Mouse (Mus musculus) midbrain, embryonic 12.5 days (tissue): ENCODE measurements around the gene Slc4a1. TPM values are rescaled to one million over a fixed set of nuclear protein-coding genes. Genes with fewer than 3 reads are reported as not detected.
A peak's percentile ranks its signal among the peaks of the same experiment; 100 is the strongest.
"Not testable (repeated sequence)": the region's sequence is repeated elsewhere in the genome, so short reads cannot be mapped to it uniquely, and the experiment has no call there.

Experiments
- ATAC-seq: fragments of 200-750 bp; cut with Nextera tagmentation; 2 replicates; pipeline ENCODE4 v1.8.0; 2017; ENCODE audit warnings: low read depth, moderate TSS enrichment, moderate library complexity; ENCODE audit not compliant: low FRiP score
- H3K27ac ChIP-seq: fragments of 300-500 bp; sonication (generic); replicated peaks from 2 replicates; pipeline ENCODE4 v1.5.1; 2016; ENCODE audit warnings: mild to moderate bottlenecking
- H3K27me3 ChIP-seq: fragments of 300-500 bp; sonication (generic); 2 replicates; pipeline ENCODE4 v1.6.1; 2016; ENCODE audit warnings: mild to moderate bottlenecking
- H3K36me3 ChIP-seq: fragments of 300-500 bp; sonication (generic); 2 replicates; pipeline ENCODE4 v1.6.1; 2016
- H3K4me1 ChIP-seq: fragments of 300-500 bp; sonication (generic); 2 replicates; pipeline ENCODE4 v1.6.1; 2016
- H3K4me2 ChIP-seq: fragments of 300-500 bp; sonication (generic); replicated peaks from 2 replicates; pipeline ENCODE4 v1.6.1; 2016; ENCODE audit warnings: mild to moderate bottlenecking, moderate library complexity
- H3K4me3 ChIP-seq: fragments of 300-500 bp; sonication (generic); 2 replicates; pipeline ENCODE4 v1.5.1; 2016; ENCODE audit warnings: mild to moderate bottlenecking
- H3K9ac ChIP-seq: fragments of 300-500 bp; sonication (generic); replicated peaks from 2 replicates; pipeline ENCODE4 v1.6.1; 2016; ENCODE audit warnings: mild to moderate bottlenecking, moderate library complexity
- H3K9me3 ChIP-seq: fragments of 300-500 bp; sonication (generic); 2 replicates; pipeline ENCODE4 v1.6.1; 2016; ENCODE audit warnings: mild to moderate bottlenecking
- WGBS: fragments of 180-500 bp; shearing (Covaris S2); methylation state at CpG from one replicate; pipeline ENCODE4 v1.1.7; 2016; 5-methylcytosine and 5-hydroxymethylcytosine counted together
- polyA plus RNA-seq: library from polyadenylated mRNA; unstranded; fragments of >200 nt; fragmentation: Nextera tagmentation; extraction: Ambion mirVana; gene quantifications from 2 replicates; pipeline ENCODE4 v1.2.1, GENCODE M21; 2016

Slc4a1 gene
- 26.7 and 30.4 TPM in 2 replicates for polyA plus RNA-seq

DNA sequence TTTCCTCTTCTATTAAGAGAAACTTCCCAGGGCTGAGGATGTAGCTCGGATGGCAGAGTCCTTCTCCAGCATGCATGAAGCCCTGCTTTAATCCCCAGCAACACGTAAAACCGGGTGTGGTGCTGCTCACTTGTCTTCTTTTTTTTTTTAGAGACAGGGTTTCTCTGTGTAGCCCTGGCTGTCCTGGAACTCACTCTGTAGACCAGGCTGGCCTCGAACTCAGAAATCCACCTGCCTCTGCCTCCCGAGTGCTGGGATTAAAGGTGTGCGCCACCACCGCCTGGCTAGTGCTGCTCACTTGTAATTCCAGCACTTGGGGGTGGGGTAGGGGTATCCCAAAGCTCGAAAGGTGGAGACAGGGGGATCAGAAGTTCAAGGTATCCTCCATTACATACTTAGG, at the start of gene Slc4a1:
Gene Slc4a1 (minus strand): TSS at position 101 of the 400 bp plus-strand sequence.
- 78% methylated on average over 8 of the region's 8 CpGs for WGBS
- H3K9ac ChIP-seq, H3K36me3 ChIP-seq, H3K4me1 ChIP-seq, H3K9me3 ChIP-seq, H3K27me3 ChIP-seq, H3K27ac ChIP-seq, H3K4me2 ChIP-seq, ATAC-seq, H3K4me3 ChIP-seq: not testable (repeated sequence)

DNA sequence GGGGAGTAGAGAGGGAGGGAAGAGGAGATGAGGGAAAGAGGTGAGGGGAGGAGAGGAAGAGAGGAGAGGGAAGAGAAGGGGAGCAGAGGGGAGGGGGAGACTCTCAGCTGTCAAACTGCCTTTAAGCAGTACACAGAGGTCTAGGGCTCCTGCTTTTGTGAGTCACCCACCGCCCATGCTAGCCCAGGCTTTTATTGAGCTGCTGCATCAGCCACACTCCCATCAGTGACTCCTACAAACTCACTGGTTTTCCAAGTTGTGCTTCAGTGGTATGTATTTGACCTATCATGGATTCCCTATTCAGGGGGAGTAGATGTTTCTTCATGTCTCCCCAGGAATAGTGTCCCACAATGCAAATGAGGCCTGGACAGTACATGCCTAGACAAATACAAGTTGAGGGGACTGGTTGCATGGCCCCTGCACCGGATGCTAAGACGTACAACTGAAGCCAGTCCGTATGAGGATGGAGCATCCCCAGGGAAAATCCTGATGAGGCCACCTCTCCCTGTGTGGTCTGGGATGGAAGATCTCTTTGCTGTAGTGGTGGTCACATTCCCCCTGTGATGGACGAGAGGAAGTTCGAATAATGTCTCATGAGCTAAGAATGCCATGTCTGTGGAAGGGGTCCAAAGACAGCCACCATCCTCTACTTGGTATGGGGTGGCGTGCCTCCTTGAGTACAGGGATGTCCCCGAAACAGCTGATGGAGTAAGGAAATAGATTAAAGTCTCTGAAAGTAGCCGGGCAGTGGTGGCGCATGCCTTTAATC, 49.2 kb upstream of the Slc4a1 start:
- no peak overlapping the region for H3K4me3 ChIP-seq
- no peaks in the 10 kb centered on the region; the same call in 1 of the 2 replicates for H3K27me3 ChIP-seq
- H3K9ac ChIP-seq = no peak overlapping the region
- 71% methylated on average over 10 of the region's 10 CpGs for WGBS
- H3K36me3 ChIP-seq = no peaks in the 10 kb centered on the region
- no peak for ATAC-seq
- H3K4me2 ChIP-seq = no peak overlapping the region
- H3K27ac ChIP-seq = no peak overlapping the region
- 0 out of 2 replicates have a peak, but pooled peaks cover 3% of the 10 kb centered on the region for H3K4me1 ChIP-seq
- no peaks in the 10 kb centered on the region for H3K9me3 ChIP-seq

DNA sequence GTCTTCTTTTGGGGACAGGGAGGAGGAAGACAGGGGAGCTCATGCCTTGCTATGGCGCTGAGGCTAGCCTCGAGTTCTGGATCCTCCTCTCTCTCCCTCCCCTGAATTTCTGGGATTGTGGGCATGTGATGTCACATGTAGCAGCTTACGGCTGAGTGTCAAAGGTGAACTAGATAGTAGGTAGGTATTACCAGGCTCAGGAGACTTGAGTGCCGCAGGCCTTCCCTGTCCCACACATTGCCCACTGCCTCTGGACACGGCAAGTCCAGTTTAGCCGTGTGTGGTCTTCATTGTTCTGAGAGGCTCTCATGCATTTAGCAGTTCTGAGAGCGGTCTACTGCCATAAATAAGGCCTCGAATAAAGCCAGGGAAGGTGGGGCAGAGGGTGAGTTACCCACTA, 47.1 kb upstream of the Slc4a1 start:
- WGBS = 74% methylated on average over 8 of the region's 8 CpGs

DNA sequence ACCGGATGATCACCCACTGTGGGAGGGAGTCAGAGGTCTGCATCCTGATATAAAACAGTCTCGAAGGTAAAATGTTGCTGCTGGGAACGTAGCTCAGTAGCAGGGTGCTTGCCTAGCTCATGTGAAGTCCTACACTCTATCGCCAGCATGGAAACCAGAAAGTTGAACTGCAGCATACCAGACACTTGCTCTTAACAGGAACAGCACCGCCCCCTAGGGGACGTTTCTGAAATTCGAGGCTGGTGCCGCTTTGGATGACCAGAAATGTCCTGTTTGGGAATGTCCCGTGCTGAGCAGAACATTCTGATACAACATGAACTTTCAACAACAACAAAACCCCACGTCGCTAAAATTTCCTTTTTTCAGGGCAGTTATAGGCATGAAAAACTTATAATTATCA, 45.7 kb upstream of the Slc4a1 start:
- Histone ChIP-seq H3K9me3 (no peaks in the 10 kb centered on the region), H3K4me2 (no peak overlapping the region), H3K4me3 (no peak overlapping the region), H3K27ac (no peak overlapping the region), H3K27me3 (no peaks in the 10 kb centered on the region; the same call in 1 of the 2 replicates), H3K4me1 (peaks cover 10% of the 10 kb centered on the region), H3K36me3 (no peaks in the 10 kb centered on the region), H3K9ac (no peak overlapping the region)
- WGBS = 9% methylated on average over 11 of the region's 11 CpGs
- no peak for ATAC-seq

More for the DNA sequence above, 47.1 kb upstream of the Slc4a1 start:
- Histone ChIP-seq H3K36me3 (no peaks in the 10 kb centered on the region), H3K9ac (no peak overlapping the region), H3K4me1 (0 out of 2 replicates have a peak, but pooled peaks cover 3% of the 10 kb centered on the region), H3K4me3 (no peak overlapping the region), H3K4me2 (no peak overlapping the region), H3K27ac (no peak overlapping the region), H3K27me3 (no peaks in the 10 kb centered on the region; the same call in 1 of the 2 replicates), H3K9me3 (no peaks in the 10 kb centered on the region)
- no peak for ATAC-seq

DNA sequence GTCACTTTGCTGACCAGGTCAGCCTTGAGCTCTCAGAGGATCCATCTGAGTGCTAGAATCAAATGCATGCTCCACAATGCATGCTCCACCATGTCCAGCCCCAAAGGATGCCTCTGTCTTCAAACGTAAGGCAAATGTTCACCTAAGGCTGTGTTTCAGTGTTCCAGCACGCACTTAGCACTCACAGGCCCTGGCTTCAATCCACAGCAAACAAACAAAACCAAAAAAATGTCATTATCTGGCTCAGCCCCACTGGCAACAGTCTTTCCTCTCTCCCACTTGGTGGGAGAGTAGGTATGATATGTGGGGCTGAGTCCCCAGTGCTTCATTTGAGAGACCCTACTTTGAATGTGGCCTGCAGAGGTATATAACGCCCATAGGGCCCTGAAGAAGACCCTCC, 45.1 kb upstream of the Slc4a1 start:
- Histone ChIP-seq H3K4me1 (peaks cover 17% of the 10 kb centered on the region), H3K9me3 (no peaks in the 10 kb centered on the region), H3K36me3 (no peaks in the 10 kb centered on the region), H3K4me2 (no peak overlapping the region), H3K27ac (no peak overlapping the region), H3K4me3 (no peak overlapping the region), H3K9ac (no peak overlapping the region), H3K27me3 (no peaks in the 10 kb centered on the region; the same call in 1 of the 2 replicates)
- WGBS = 87% methylated on average over 3 of the region's 3 CpGs
- no peak for ATAC-seq

DNA sequence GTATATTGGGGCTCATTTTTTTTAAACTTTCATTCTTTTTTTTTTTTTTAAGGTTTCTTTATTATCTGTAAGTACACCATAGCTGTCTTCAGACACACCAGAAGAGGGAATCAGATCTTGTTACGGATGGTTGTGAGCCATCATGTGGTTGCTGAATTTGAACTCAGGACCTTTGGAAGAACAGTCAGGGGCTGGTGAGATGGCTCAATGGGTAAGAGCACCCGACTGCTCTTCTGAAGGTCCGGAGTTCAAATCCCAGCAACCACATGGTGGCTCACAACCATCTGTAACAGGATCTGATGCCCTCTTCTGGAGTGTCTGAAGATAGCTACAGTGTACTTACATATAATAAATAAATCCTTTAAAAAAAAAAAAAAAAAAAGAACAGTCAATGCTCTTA, 44.3 kb upstream of the Slc4a1 start:
- not testable (repeated sequence) for H3K4me2 ChIP-seq, H3K4me3 ChIP-seq, H3K9me3 ChIP-seq, H3K9ac ChIP-seq, H3K27ac ChIP-seq, H3K36me3 ChIP-seq, ATAC-seq, H3K27me3 ChIP-seq
- 96% methylated on average over 3 of the region's 3 CpGs for WGBS
- peaks cover 24% of the 10 kb centered on the region for H3K4me1 ChIP-seq

DNA sequence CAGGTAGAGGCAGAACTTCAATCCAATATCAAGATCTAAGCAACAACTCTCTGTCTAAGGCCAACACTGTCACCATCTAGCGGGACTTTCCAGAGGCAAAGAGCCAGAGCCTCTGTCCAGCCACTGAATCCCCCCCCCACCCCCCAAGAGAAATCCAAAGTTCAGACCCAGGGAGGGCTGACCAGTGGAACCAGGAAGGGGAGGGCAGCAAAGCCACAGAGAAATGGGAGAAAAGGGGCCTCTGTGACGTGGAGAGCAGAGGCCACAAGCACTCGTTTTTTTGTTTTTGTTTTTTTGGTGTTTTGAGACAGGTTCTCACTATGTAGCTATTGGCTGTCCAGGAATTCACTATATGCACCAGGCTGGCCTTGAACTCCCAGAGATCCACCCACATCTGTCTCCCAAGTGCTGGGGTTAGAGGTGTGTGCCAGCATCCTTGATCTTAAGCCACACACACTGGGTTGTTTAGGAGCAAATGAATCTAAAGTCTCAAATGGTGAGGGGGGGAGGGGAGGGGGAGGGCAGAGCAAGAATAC, 43.9 kb upstream of the Slc4a1 start:
- Histone ChIP-seq H3K9me3 (no peaks in the 10 kb centered on the region), H3K27me3 (no peaks in the 10 kb centered on the region; the same call in 1 of the 2 replicates), H3K4me3 (no peak overlapping the region), H3K4me2 (no peak overlapping the region), H3K9ac (no peak overlapping the region), H3K36me3 (no peaks in the 10 kb centered on the region), H3K27ac (no peak overlapping the region), H3K4me1 (peaks cover 29% of the 10 kb centered on the region)
- WGBS = 79% methylated on average over 3 of the region's 3 CpGs
- ATAC-seq = no peak

DNA sequence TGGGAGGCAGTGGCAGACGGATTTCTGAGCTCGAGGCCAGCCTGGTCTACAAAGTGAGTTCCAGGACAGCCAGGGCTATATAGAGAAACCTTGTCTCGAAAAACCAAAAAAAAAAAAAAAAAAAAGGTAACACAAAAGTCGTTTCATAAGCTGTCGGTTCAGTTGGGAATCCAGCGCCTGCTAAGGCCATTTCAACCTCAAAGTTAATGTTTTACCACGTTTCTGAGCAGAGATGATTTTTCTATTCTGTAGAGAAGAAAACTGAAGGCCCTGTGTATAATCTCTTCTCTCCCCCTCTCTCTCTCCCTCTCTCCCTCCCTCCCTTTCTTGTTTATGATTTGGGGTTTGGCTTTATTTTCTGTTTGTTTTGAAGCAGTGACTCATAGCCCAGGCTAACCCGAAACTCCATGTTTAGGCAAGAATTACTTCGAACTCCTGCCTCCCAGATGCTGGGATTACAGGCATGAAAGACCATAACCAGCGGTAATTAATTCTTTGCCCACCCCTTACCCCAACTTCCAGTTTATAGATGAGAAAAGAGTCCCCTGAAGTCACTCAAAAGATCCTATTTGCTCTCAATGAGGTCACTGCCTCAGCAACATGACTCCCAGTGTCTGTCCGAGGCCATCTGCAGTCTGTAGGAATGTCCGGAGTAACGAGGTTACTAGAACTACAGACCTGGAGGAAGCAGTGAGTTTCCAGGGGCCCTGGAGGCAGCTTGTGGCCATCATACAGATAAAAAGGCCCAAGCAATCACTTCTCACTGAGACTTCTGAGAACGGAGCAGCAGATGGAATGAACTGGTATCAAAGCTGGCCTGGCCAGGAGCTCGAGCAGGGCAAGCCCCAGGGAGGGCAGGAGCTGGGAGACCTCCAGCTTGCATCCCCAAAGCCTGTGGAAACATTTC, 43.1 kb upstream of the Slc4a1 start:
- 47% methylated on average over 15 of the region's 15 CpGs for WGBS
- Histone ChIP-seq H3K9ac (0 out of 2 replicates have a peak overlapping the region, but pooled peaks have one; percentile 34), H3K9me3 (no peaks in the 10 kb centered on the region), H3K27ac (peak overlapping the region; percentile 63; the same call in 1 of the 2 replicates), H3K4me2 (peak overlapping the region; percentile 90), H3K4me3 (peak overlapping the region; percentile 83), H3K27me3 (no peaks in the 10 kb centered on the region; the same call in 1 of the 2 replicates), H3K4me1 (peaks cover 34% of the 10 kb centered on the region), H3K36me3 (peaks cover 6% of the 10 kb centered on the region)
- ATAC-seq = no peak

DNA sequence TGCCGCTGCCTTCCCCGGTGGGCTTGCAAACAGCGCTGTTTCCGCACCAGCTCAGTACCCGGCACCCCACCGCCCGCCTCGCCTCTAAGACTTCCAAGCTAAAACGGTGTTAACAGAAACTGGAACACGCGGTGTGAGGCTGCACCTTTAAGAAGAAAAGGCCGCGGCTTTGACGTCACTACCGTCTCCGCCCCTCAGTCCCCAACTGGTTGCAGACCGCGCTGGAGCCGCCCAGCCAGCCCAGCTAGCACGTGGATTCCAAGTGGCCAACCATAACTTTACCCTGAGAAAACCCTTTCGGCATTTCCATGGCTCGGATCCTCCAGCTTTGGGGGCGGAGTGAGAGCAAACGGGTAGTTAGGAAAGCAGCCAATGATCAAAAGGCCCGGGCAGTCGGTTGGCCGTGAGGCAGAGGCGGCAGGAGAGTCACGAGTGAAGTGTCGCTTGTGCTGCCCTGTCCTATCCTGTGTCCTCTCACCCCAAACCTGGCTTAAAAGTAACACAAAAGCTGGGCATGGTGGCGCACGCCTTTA, 42.4 kb upstream of the Slc4a1 start:
- Histone ChIP-seq H3K4me2 (peak overlapping the region; percentile 90), H3K27ac (peak overlapping the region; percentile 85), H3K27me3 (no peaks in the 10 kb centered on the region; the same call in 1 of the 2 replicates), H3K36me3 (peaks cover 13% of the 10 kb centered on the region), H3K4me3 (peak overlapping the region; percentile 83), H3K9ac (peak overlapping the region; percentile 34; the same call in 1 of the 2 replicates), H3K9me3 (no peaks in the 10 kb centered on the region), H3K4me1 (peaks cover 34% of the 10 kb centered on the region)
- ATAC-seq = peak; percentile 83
- under 1% methylated on average over 32 of the region's 32 CpGs for WGBS

DNA sequence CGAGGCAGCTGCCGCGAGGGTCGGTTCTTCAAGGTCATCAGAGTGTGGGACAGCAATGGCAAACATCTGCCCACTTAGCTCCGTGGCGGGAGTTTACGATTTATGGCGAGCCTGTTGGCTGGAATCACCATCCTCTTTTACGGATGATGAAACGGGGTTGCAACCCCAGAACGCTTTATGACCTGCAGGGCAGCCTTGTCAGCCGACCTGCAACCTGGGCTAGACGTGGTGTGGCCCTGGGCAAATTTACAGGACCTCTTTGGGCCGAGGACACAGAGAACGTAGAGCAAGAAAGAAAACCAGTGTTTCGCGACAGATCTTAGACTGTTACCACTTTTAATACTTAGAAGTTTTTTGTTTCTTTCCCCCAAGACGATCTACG, 41.8 kb upstream of the Slc4a1 start, which contains the start of gene Slc25a39:
Gene Slc25a39 (minus strand): TSS at position 113 of the 382 bp plus-strand sequence.
- Histone ChIP-seq H3K4me1 (peaks cover 34% of the 10 kb centered on the region), H3K27ac (peak within 1 kb of the TSS; percentile 85), H3K27me3 (no peaks in the 10 kb centered on the region; the same call in 1 of the 2 replicates), H3K9me3 (no peaks in the 10 kb centered on the region), H3K36me3 (peaks cover 19% of the 10 kb centered on the region), H3K9ac (peak within 1 kb of the TSS; percentile 86), H3K4me3 (peak within 1 kb of the TSS; percentile 83), H3K4me2 (peak within 1 kb of the TSS; percentile 90)
- 2% methylated on average over 19 of the region's 19 CpGs for WGBS
- no peak for ATAC-seq
